Mouse (Mus musculus) heart, embryonic 13.5 days (tissue): ENCODE data around the gene Pds5a. TPM values are rescaled to one million over a fixed set of nuclear protein-coding genes. Genes with fewer than 3 reads are reported as not detected.
"Not testable (repeated sequence)": the region's sequence is repeated elsewhere in the genome, so short reads cannot be mapped to it uniquely, and the experiment has no call there.

Experiments used
- ATAC-seq: fragments of 200-750 bp; cut with Nextera tagmentation; 2 replicates; pipeline ENCODE4 v1.8.0; 2017; ENCODE audit warnings: moderate TSS enrichment; ENCODE audit not compliant: insufficient number of reproducible peaks, low FRiP score, low TSS enrichment; ENCODE audit errors: extremely low read depth
- H3K27ac ChIP-seq: fragments of 300-500 bp; sonication (generic); replicated peaks from 2 replicates; pipeline ENCODE4 v1.5.1; 2015; ENCODE audit warnings: moderate library complexity, mild to moderate bottlenecking, inconsistent platforms
- H3K27me3 ChIP-seq: fragments of 300-500 bp; sonication (generic); replicated peaks from 2 replicates; pipeline ENCODE4 v1.6.1; 2015; ENCODE audit warnings: mild to moderate bottlenecking, inconsistent platforms
- H3K36me3 ChIP-seq: fragments of 300-500 bp; sonication (generic); 2 replicates; pipeline ENCODE4 v1.6.1; 2015; ENCODE audit warnings: mild to moderate bottlenecking, inconsistent platforms
- H3K4me1 ChIP-seq: fragments of 300-500 bp; sonication (generic); 2 replicates; pipeline ENCODE4 v1.6.1; 2015; ENCODE audit warnings: inconsistent platforms
- H3K4me2 ChIP-seq: fragments of 300-500 bp; sonication (generic); 2 replicates; pipeline ENCODE4 v1.6.1; 2015; ENCODE audit warnings: inconsistent platforms, mild to moderate bottlenecking, moderate library complexity
- H3K4me3 ChIP-seq: fragments of 300-500 bp; sonication (generic); 2 replicates; pipeline ENCODE4 v1.5.1; 2015; ENCODE audit warnings: moderate library complexity, mild to moderate bottlenecking, inconsistent platforms
- H3K9ac ChIP-seq: fragments of 300-500 bp; sonication (generic); 2 replicates; pipeline ENCODE4 v1.6.1; 2015; ENCODE audit warnings: inconsistent platforms, mild to moderate bottlenecking, moderate library complexity
- H3K9me3 ChIP-seq: fragments of 300-500 bp; sonication (generic); 2 replicates; pipeline ENCODE4 v1.6.1; 2016; ENCODE audit warnings: inconsistent platforms
- WGBS: fragments of 180-500 bp; shearing (Covaris S2); methylation state at CpG from one replicate; pipeline ENCODE4 v1.1.7; 2015; ENCODE audit warnings: mixed read lengths; 5-methylcytosine and 5-hydroxymethylcytosine counted together
- polyA plus RNA-seq: library from polyadenylated mRNA; unstranded; fragments of >200 nt; fragmentation: Nextera tagmentation; extraction: Ambion mirVana; gene quantifications from 2 replicates; pipeline ENCODE4 v1.2.1, GENCODE M21; 2015

The Pds5a gene
- polyA plus RNA-seq, 1 experiment from 2014 or later: 32.5 TPM

DNA sequence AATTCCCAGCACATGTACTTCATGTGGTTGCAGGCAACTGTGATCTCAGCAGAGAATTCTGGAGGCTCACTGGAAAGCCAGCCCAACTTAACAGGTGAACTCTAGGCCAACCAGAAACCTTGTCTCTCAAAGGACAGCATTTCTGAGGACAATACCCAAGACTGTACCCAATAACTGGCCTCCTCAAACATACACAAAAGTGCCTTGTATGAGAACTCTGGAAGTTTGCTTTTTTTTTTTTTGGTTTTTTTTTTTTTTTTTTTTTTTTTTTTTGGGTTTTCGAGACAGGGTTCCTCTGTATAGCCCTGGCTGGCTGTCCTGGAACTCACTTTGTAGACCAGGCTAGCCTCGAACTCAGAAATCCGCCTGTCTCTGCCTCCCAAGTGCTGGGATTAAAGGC is 4.0 kb downstream of the Pds5a start:
- H3K9me3 ChIP-seq, ATAC-seq, H3K27ac ChIP-seq, H3K9ac ChIP-seq, H3K4me3 ChIP-seq, H3K4me2 ChIP-seq, H3K27me3 ChIP-seq: not testable (repeated sequence)
- Histone ChIP-seq H3K4me1 (peaks cover 30% of the 10 kb centered on the region), H3K36me3 (peaks cover 54% of the 10 kb centered on the region)
- 78% methylated on average over 3 of the region's 3 CpGs for WGBS

DNA sequence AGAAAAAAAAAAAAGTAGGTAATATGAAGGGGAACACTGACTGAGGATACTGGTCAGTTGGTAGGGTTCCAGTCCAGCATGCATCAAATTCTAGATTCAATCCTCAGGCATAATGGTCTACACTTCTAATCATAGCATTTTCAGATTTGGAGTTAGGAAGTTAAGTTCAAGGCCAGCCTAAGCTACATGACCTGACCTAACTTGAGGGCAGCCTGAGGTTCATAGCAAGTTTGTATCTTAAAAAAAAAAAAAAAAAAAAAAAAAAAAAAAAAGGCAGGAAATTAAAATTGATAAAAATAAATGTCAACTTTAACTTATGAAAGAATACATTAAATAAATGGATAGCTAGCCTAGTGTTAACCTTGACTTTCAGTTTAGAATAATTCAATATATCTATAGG is 5.1 kb downstream of the Pds5a start:
- H3K9ac ChIP-seq: no peak overlapping the region
- H3K27ac ChIP-seq: no peak overlapping the region
- H3K36me3 ChIP-seq: peaks cover 57% of the 10 kb centered on the region
- peaks cover 29% of the 10 kb centered on the region for H3K4me1 ChIP-seq
- no peak overlapping the region for H3K4me3 ChIP-seq
- H3K4me2 ChIP-seq: no peak overlapping the region
- H3K9me3 ChIP-seq: no peaks in the 10 kb centered on the region
- ATAC-seq: no peak
- H3K27me3 ChIP-seq: no peaks in the 10 kb centered on the region

DNA sequence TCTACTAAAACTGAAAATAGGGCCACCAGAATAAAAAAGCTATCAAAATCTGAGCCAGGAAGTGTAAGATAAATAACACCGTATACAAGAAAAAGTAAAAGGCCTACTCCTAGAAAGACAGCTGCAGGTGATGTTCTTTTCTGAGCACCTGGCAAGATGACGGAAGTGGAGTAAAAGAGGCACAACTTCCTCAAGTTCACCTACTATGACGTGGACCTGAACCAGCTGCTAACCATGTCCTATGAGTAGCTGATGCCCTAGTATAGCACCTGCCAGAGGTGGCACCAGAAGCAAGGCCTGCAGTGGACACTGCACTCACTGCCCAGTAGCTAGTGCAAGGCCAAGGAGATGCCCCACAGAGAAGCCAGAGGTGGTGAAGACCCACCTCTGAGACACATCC is 9.3 kb downstream of the Pds5a start:
- H3K9ac ChIP-seq: no peak overlapping the region
- H3K36me3 ChIP-seq: peaks cover 61% of the 10 kb centered on the region
- 82% methylated on average over 3 of the region's 3 CpGs for WGBS
- peaks cover 9% of the 10 kb centered on the region; the same call in 1 of the 2 replicates for H3K4me1 ChIP-seq
- H3K27ac ChIP-seq: no peak overlapping the region
- no peaks in the 10 kb centered on the region for H3K9me3 ChIP-seq
- no peak overlapping the region for H3K4me3 ChIP-seq
- no peaks in the 10 kb centered on the region for H3K27me3 ChIP-seq
- no peak for ATAC-seq
- no peak overlapping the region for H3K4me2 ChIP-seq

DNA sequence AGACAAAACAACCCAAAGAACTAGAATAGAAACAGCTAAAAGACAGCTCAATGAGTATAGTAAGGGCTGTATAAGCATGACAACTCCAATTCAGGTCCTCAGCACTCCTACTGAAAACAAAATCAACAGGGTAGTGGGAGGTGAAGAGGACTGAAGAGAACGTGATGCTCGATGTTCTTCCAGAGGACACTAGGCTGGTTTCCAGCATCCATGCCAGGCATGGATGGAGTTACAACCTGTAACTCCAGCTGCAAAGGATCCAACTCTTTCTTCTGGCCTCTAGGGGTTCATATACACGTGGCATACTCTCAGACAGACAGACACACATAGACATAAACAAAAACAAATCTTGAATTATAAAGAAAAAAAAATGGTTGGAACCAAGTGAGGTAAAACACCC is 11.3 kb downstream of the Pds5a start:
- peaks cover 44% of the 10 kb centered on the region for H3K36me3 ChIP-seq
- no peak overlapping the region for H3K4me3 ChIP-seq
- H3K27ac ChIP-seq: no peak overlapping the region
- 83% methylated on average over 3 of the region's 3 CpGs for WGBS
- no peak for ATAC-seq
- H3K4me2 ChIP-seq: no peak overlapping the region
- H3K4me1 ChIP-seq: peaks cover 9% of the 10 kb centered on the region; the same call in 1 of the 2 replicates
- H3K9ac ChIP-seq: no peak overlapping the region
- H3K27me3 ChIP-seq: no peaks in the 10 kb centered on the region
- H3K9me3 ChIP-seq: no peaks in the 10 kb centered on the region

DNA sequence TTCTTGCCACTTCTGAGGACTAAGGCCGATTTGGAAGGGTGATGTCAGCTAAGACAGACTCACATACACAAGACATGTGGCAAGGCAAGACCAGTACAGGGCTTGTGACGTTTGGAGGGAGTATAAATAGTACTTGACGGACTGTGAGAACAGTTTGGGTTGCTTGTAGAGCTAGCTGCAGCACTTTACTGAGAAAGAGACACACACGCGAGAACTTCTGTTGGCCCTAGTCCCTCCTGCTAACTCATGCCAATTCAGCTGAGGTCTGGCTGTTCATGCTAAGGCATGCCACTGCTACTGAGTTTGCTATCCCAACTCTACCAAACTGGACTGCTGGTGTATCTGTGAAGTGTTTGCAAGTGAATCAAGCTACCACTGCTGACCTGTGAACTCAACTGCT is 19.2 kb downstream of the Pds5a start:
- Histone ChIP-seq H3K4me2 (no peak overlapping the region), H3K9ac (no peak overlapping the region), H3K4me1 (peaks cover 22% of the 10 kb centered on the region), H3K4me3 (no peak overlapping the region), H3K36me3 (peaks cover 37% of the 10 kb centered on the region), H3K27me3 (no peaks in the 10 kb centered on the region), H3K27ac (peak overlapping the region; percentile 21; the same call in 1 of the 2 replicates), H3K9me3 (no peaks in the 10 kb centered on the region)
- ATAC-seq: no peak
- 76% methylated on average over 5 of the region's 5 CpGs for WGBS

DNA sequence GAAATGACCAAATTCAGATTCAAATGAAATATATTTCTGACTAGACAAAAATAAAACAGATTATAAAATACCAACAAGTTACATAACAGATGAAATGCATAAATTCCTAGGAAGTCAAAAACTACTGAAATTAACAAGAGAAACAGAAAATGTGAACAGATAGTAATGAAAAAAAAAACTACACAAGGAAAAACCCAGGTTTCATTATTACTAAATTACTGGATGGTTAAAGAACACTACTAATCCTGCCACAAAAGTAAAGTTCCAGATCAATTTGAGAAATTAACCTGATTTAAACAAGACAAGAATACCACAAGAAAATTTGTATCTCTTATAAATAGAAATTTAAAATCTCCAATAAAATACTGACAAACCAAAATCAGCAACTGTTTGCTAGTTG is 25.9 kb downstream of the Pds5a start:
- Histone ChIP-seq H3K4me3 (no peak overlapping the region), H3K27ac (no peak overlapping the region), H3K27me3 (no peaks in the 10 kb centered on the region), H3K9me3 (no peaks in the 10 kb centered on the region), H3K4me2 (no peak overlapping the region), H3K36me3 (peaks cover 41% of the 10 kb centered on the region), H3K4me1 (0 out of 2 replicates have a peak, but pooled peaks cover 2% of the 10 kb centered on the region), H3K9ac (no peak overlapping the region)
- ATAC-seq: no peak

DNA sequence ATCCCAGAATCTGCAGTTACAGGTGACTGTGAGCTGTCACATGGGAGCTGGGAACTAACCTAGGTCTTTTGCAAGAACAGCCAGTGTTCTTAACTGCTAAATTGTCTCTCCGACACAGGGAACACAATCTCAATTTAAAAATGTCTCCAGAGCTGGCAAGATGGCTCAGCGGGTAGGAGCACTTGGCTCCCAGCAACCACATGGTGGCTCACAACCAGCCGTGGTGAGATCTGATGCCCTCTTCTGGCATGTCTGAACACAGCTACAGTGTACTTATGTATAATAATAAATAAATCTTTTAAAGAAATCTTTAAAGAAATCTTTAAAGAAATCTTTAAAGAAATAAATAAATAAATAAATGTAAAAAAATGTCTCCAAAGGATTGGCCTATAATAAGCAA is 30.4 kb downstream of the Pds5a start:
- peaks cover 5% of the 10 kb centered on the region; the same call in 1 of the 2 replicates for H3K4me1 ChIP-seq
- no peak overlapping the region for H3K9ac ChIP-seq
- H3K27me3 ChIP-seq: no peaks in the 10 kb centered on the region
- H3K27ac ChIP-seq: no peak overlapping the region
- H3K4me2 ChIP-seq: no peak overlapping the region
- WGBS: 84% methylated on average over 3 of the region's 3 CpGs
- H3K9me3 ChIP-seq: no peaks in the 10 kb centered on the region
- ATAC-seq: no peak
- peaks cover 17% of the 10 kb centered on the region for H3K36me3 ChIP-seq
- H3K4me3 ChIP-seq: no peak overlapping the region

DNA sequence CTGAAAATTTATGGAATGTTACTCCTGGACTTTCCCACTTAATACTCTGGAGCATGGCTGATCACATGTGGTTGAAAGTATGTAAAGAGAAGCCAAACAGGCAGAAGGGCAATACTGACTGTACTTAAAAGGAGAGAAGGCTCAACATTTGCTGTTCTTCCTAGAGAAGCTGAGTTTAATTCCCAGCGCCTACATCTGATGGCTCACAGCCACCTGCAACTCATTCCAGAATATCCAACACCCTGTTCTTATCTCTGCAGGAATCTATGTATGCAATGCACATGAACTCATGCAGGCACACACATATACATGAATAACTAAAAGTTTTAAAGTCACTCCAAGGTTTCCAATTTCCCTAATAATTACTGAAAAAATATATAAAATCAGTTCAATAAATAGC is 32.7 kb downstream of the Pds5a start:
- H3K27ac ChIP-seq: no peak overlapping the region
- no peak for ATAC-seq
- H3K9me3 ChIP-seq: no peaks in the 10 kb centered on the region
- H3K4me1 ChIP-seq: peaks cover 3% of the 10 kb centered on the region; the same call in 1 of the 2 replicates
- H3K36me3 ChIP-seq: peaks cover 26% of the 10 kb centered on the region
- H3K9ac ChIP-seq: no peak overlapping the region
- H3K4me3 ChIP-seq: no peak overlapping the region
- no peak overlapping the region for H3K4me2 ChIP-seq
- no peaks in the 10 kb centered on the region for H3K27me3 ChIP-seq
- 80% methylated on average over 1 of the region's 1 CpGs for whole genome bisulfite sequencing

DNA sequence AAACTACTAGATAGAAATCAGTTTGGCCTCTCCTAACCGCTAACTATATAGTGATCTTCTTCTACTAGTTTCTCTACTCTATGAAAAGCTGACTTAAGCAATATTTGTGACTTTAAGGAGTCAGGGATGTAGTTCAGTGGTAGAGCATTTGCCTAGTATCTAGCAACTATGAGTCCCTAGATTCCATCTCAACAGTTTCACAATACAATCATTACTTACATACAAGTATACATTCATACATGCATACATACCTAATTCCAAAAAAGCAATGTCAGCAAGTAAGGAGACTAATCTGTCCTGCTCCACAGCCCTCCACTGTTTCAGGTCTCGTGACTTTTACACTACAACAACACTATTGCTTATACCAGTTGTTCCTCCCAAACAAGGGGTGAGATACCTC is 36.1 kb downstream of the Pds5a start:
- H3K4me2 ChIP-seq: no peak overlapping the region

DNA sequence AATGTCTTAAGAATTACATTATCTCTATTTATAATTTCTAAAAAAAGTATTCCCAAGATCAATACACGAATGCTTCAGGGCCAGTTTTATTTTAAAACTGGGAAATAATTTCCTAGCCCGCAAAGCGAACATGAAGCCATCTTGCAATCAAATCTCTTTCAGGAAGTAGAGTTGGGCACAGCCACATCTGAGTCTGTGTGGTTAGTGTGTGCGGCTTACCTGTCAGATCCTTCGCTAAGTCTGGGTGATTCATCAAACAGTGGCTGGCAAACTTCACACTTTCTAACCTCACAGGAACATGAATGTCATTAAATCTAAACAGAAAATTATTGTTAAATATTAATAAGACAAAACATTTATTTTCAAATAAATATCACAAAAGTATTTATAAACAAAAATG is 44.3 kb downstream of the Pds5a start:
- ATAC-seq: no peak
- Histone ChIP-seq H3K36me3 (peaks cover 82% of the 10 kb centered on the region), H3K9ac (no peak overlapping the region), H3K27me3 (no peaks in the 10 kb centered on the region), H3K9me3 (no peaks in the 10 kb centered on the region), H3K4me3 (no peak overlapping the region), H3K27ac (no peak overlapping the region), H3K4me2 (no peak overlapping the region), H3K4me1 (no peaks in the 10 kb centered on the region)
- WGBS: 92% methylated on average over 5 of the region's 5 CpGs

More for the DNA sequence above, 36.1 kb downstream of the Pds5a start:
- Histone ChIP-seq H3K4me1 (peaks cover 3% of the 10 kb centered on the region; the same call in 1 of the 2 replicates), H3K36me3 (peaks cover 45% of the 10 kb centered on the region), H3K9ac (no peak overlapping the region), H3K9me3 (no peaks in the 10 kb centered on the region), H3K27ac (no peak overlapping the region), H3K27me3 (no peaks in the 10 kb centered on the region), H3K4me3 (no peak overlapping the region)
- 94% methylated on average over 2 of the region's 2 CpGs for WGBS
- ATAC-seq: no peak

DNA sequence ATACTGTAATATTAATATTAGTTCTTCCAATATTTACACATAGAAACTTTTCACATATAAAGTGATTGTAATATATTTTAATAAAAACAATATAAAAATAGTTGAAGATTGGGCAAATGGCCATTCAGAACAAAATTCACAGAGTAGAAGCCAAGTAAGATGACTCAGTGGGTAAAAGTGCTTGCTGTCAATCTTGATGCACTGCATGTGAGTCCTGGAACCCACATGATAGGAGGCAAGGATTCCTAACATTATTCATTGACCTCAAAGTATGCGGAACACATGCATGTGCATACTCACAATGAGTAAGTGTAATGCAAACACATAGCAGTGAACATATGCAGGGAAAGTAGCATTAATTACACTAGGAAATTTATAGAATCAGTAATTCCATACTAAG is 59.2 kb downstream of the Pds5a start:
- Histone ChIP-seq H3K27ac (no peak overlapping the region), H3K36me3 (peaks cover 83% of the 10 kb centered on the region), H3K4me3 (no peak overlapping the region), H3K4me1 (no peaks in the 10 kb centered on the region), H3K9me3 (no peaks in the 10 kb centered on the region), H3K27me3 (no peaks in the 10 kb centered on the region), H3K4me2 (no peak overlapping the region), H3K9ac (no peak overlapping the region)
- ATAC-seq: no peak
- WGBS: 98% methylated on average over 1 of the region's 1 CpGs

DNA sequence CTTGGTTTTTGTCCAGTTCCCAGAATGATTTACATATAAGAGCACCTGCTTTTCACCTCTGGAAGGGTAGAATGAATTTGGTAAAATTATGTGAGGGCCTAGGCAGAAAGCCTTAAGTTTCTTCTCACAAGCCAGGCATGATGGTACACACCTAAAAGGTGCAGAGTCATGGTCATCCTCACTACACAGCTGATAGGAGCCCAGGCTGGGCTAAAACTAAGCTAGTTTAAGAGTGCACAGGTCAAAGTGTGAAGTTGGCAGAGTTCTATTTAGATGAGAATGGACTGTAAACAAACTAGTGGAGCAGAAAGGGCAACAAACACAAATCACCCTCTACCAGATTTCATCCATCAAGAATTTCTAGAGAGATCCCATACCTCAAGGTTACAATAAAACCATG is 73.7 kb downstream of the Pds5a start:
- H3K4me2 ChIP-seq: no peak overlapping the region
- no peak for ATAC-seq
- no peak overlapping the region for H3K4me3 ChIP-seq
- H3K9ac ChIP-seq: no peak overlapping the region
- no peaks in the 10 kb centered on the region for H3K4me1 ChIP-seq
- H3K36me3 ChIP-seq: peaks cover 79% of the 10 kb centered on the region
- no peak overlapping the region for H3K27ac ChIP-seq
- no peaks in the 10 kb centered on the region for H3K9me3 ChIP-seq
- no peaks in the 10 kb centered on the region for H3K27me3 ChIP-seq
